Mouse (Mus musculus) liver, embryonic 13.5 days (tissue): Measurements from ENCODE around the gene Eif3k. TPM values are rescaled to one million over a fixed set of nuclear protein-coding genes. Genes with fewer than 3 reads are reported as not detected.

Experiments
- ATAC-seq: fragments of 200-750 bp; cut with Nextera tagmentation; 2 replicates; pipeline ENCODE4 v1.8.0; 2017; ENCODE audit warnings: low read depth, mild to moderate bottlenecking, moderate number of reproducible peaks, moderate library complexity
- DNase-seq: peaks from one replicate; pipeline ENCODE4 v3.0.0; 2022
- H3K27ac ChIP-seq: fragments of 300-500 bp; sonication (generic); 2 replicates; pipeline ENCODE4 v1.5.1; 2015; ENCODE audit warnings: moderate library complexity, mild to moderate bottlenecking, inconsistent platforms
- H3K27me3 ChIP-seq: fragments of 300-500 bp; sonication (generic); 2 replicates; pipeline ENCODE4 v1.6.1; 2015; ENCODE audit warnings: mild to moderate bottlenecking, inconsistent platforms
- H3K36me3 ChIP-seq: fragments of 300-500 bp; sonication (generic); 2 replicates; pipeline ENCODE4 v1.6.1; 2015; ENCODE audit warnings: mild to moderate bottlenecking, inconsistent platforms
- H3K4me1 ChIP-seq: fragments of 300-500 bp; sonication (generic); replicated peaks from 2 replicates; pipeline ENCODE4 v1.6.1; 2015; ENCODE audit warnings: inconsistent platforms
- H3K4me2 ChIP-seq: fragments of 300-500 bp; sonication (generic); 2 replicates; pipeline ENCODE4 v1.6.1; 2015; ENCODE audit warnings: inconsistent platforms, mild to moderate bottlenecking, moderate library complexity
- H3K4me3 ChIP-seq: fragments of 300-500 bp; sonication (generic); replicated peaks from 2 replicates; pipeline ENCODE4 v1.5.1; 2015; ENCODE audit warnings: mild to moderate bottlenecking, inconsistent platforms
- H3K9ac ChIP-seq: fragments of 300-500 bp; sonication (generic); 2 replicates; pipeline ENCODE4 v1.6.1; 2015; ENCODE audit warnings: mild to moderate bottlenecking, inconsistent platforms
- H3K9me3 ChIP-seq: fragments of 300-500 bp; sonication (generic); replicated peaks from 2 replicates; pipeline ENCODE4 v1.6.1; 2016; ENCODE audit warnings: inconsistent platforms
- WGBS: fragments of 180-500 bp; shearing (Covaris S2); methylation state at CpG from one replicate; pipeline ENCODE4 v1.1.7; 2015; ENCODE audit not compliant: insufficient replicate concordance; 5-methylcytosine and 5-hydroxymethylcytosine counted together
- polyA plus RNA-seq: library from polyadenylated mRNA; unstranded; fragments of >200 nt; fragmentation: Nextera tagmentation; extraction: Ambion mirVana; gene quantifications from 2 replicates; pipeline ENCODE4 v1.2.1, GENCODE M21; 2015

Eif3k gene
- polyA plus RNA-seq, 1 experiment from 2014 or later: 308 TPM

DNA sequence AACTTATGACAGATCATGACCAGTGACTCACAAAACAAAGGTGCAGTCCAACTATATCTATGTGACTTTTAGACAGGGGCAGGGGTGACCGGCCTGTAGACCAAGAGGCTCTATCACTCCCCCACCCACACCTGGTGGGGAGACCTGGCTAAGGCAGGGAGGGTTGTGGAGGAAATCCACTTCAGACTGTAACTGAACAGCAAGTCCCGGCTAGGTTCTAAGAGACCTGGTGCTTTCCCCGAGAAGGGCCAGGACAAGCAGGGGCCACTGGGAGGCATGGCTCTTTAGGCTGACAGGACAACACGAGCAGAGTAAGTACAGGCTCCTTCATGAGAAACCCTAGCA lies 50.0 kb downstream of the Eif3k start:
- Histone ChIP-seq H3K36me3 (peaks cover 29% of the 10 kb centered on the region), H3K9me3 (no peaks in the 10 kb centered on the region), H3K27me3 (no peaks in the 10 kb centered on the region), H3K27ac (no peak overlapping the region), H3K4me1 (peaks cover 85% of the 10 kb centered on the region), H3K9ac (no peak overlapping the region), H3K4me2 (no peak overlapping the region), H3K4me3 (no peak overlapping the region)
- DNase-seq (no peak), ATAC-seq (no peak)
- WGBS: 75% methylated on average over 4 of the region's 4 CpGs

DNA sequence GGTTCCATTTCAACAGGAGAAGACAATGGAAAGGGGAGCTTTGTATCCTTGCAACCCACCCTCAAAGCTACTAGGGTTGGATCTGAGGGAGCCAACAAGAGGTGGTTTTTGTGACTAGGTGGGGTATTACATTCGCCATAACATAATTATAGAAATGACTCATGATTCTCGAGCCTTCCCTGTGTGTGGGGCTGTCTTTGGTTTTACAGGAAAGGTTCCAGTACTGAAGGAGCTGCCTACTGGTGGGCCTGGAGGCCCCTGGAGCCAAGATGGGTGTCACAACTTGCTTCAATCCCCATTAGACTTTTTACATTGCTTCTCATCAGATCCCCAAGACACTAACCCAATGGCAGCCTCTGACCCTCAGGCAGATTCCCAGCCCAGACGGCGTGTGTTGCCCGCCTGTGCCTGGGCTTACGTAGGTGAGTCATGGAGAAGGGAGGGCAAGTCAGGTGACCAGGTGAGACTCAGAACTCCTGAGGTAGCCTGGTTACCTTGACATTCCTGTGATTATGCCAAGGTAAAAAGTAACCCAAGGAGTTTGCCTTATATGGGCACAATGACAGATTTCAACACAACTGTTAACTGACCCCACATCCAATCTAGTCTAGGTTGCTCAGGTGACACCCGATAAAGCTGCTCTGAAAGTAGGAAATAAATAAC lies 50.5 kb downstream of the Eif3k start:
- Histone ChIP-seq H3K9me3 (no peaks in the 10 kb centered on the region), H3K27ac (peak overlapping the region; percentile 47; the same call in 1 of the 2 replicates), H3K36me3 (peaks cover 27% of the 10 kb centered on the region), H3K9ac (no peak overlapping the region), H3K27me3 (no peaks in the 10 kb centered on the region), H3K4me2 (no peak overlapping the region), H3K4me1 (peaks cover 85% of the 10 kb centered on the region), H3K4me3 (no peak overlapping the region)
- DNase-seq (no peak), ATAC-seq (no peak)
- 86% methylated on average over 7 of the region's 7 CpGs for WGBS

DNA sequence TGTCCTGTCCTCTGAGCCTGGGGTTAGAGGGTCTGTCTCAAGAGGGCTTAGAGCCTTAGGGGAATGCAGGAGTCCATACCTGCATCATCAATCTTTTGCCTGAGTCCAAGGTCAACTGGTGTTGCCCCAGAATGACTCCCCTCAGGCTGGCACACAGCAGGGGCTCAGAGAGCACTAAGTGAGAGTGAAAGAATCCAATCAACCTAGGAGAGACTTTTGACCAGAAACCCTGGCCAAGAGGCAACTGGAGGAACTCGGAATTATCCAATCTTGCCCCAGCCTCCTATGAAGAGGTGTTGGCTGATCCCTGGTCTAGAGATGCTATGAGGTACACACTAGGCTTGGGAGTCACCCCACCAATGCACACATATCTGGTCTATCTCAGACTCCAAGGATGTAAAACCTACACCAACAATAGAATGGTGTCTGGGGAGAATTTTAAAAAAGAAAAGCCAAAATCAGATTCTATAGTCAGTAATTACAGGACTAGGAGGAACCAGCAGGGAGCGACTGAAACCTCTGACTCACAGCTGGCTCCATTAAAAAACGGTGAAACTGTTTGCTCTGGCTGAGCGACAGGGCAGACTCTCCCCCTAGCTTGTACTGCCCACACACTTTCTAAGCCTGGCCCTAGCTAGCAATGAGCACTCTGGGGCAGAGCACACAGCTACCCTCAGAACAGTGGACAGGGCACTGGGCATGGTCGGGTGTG lies 51.2 kb downstream of the Eif3k start:
- H3K4me1 ChIP-seq: peaks cover 85% of the 10 kb centered on the region

DNA sequence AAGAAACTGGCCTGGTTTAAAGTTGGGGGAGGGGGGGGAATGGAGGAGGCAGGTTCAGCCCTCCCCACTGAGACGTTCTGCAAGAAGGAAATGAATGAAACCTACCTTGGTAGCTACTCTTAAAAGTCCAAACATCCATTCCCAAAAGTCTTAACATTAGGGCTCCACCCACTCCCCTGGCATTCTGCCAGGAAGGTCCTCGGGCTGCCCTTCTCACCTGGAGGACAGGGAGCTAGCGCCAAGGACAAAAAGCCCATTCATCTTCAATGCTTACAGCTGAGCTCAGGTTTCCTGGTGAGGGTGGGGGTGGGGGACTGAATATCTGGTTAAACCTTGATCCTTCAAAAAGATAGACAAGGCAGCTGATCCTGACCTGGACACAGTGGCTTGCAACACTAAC lies 52.3 kb downstream of the Eif3k start:
- no peak overlapping the region for H3K9ac ChIP-seq
- peaks cover 90% of the 10 kb centered on the region for H3K4me1 ChIP-seq
- no peaks in the 10 kb centered on the region for H3K27me3 ChIP-seq
- 74% methylated on average over 3 of the region's 3 CpGs for WGBS
- H3K4me3 ChIP-seq: no peak overlapping the region
- H3K4me2 ChIP-seq: no peak overlapping the region
- ATAC-seq (no peak), DNase-seq (no peak)
- H3K36me3 ChIP-seq: peaks cover 30% of the 10 kb centered on the region
- H3K27ac ChIP-seq: no peak overlapping the region; the same call in 1 of the 2 replicates
- no peaks in the 10 kb centered on the region for H3K9me3 ChIP-seq

More for the DNA sequence above, 51.2 kb downstream of the Eif3k start:
- Histone ChIP-seq H3K9me3 (no peaks in the 10 kb centered on the region), H3K4me3 (no peak overlapping the region), H3K27me3 (no peaks in the 10 kb centered on the region), H3K27ac (0 out of 2 replicates have a peak overlapping the region, but pooled peaks have one; percentile 47), H3K36me3 (peaks cover 25% of the 10 kb centered on the region), H3K9ac (no peak overlapping the region), H3K4me2 (no peak overlapping the region)
- ATAC-seq (0 out of 2 replicates have a peak, but pooled peaks have one; percentile 33), DNase-seq (no peak)
- 69% methylated on average over 5 of the region's 5 CpGs for WGBS

DNA sequence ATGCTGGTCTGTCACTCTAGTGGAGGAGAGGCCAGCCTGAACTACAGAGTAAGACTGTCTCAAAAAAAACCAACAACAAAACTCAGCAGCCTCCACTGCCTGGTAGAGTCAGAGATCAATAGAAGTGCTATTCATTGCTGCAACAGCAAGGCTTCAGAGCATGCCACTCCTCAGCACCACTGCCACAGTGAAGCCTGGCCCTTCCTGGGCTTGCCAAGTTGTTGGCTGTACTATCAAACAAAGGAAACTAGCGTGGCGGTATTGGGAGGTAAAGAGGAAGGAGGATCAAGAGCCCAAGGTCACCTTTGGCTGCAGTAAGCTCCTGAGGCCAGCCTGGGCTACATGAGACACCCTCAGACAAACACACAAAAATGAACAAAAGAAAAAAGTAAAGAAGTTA lies 55.5 kb downstream of the Eif3k start:
- H3K4me1 ChIP-seq: peaks cover 93% of the 10 kb centered on the region
- H3K9ac ChIP-seq: no peak overlapping the region
- peaks cover 40% of the 10 kb centered on the region for H3K36me3 ChIP-seq
- H3K27me3 ChIP-seq: no peaks in the 10 kb centered on the region
- ATAC-seq: no peak
- H3K9me3 ChIP-seq: no peaks in the 10 kb centered on the region
- H3K27ac ChIP-seq: peak overlapping the region; percentile 53
- DNase-seq: no peak
- no peak overlapping the region for H3K4me3 ChIP-seq
- WGBS: 55% methylated on average over 2 of the region's 2 CpGs
- H3K4me2 ChIP-seq: no peak overlapping the region

DNA sequence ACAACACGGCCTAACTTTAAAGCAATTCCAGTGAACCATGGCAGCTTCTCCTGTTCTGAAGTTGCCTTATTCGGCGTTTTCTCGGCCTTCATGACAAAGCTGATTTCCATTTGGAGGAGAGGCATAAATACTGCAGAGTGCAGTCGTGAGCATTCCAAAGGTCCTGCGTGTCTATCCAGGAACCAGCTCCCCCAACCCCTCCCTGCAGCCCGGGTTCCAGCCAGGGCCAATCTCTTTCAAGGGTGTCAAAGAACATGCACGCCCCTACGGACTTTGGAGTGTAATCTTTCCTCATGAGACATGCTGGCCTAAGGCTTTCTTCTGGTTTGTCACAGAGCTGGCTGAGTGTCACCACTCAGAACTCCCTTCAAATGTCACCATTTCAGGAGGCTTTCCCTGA lies 56.3 kb downstream of the Eif3k start:
- ATAC-seq (peak; percentile 47), DNase-seq (no peak)
- H3K4me3 ChIP-seq: no peak overlapping the region
- H3K9ac ChIP-seq: 0 out of 2 replicates have a peak overlapping the region, but pooled peaks have one; percentile 7
- peaks cover 93% of the 10 kb centered on the region for H3K4me1 ChIP-seq
- 55% methylated on average over 9 of the region's 9 CpGs for WGBS
- H3K27me3 ChIP-seq: no peaks in the 10 kb centered on the region
- H3K4me2 ChIP-seq: peak overlapping the region; percentile 23
- peak overlapping the region; percentile 71 for H3K27ac ChIP-seq
- H3K9me3 ChIP-seq: no peaks in the 10 kb centered on the region
- H3K36me3 ChIP-seq: peaks cover 43% of the 10 kb centered on the region

DNA sequence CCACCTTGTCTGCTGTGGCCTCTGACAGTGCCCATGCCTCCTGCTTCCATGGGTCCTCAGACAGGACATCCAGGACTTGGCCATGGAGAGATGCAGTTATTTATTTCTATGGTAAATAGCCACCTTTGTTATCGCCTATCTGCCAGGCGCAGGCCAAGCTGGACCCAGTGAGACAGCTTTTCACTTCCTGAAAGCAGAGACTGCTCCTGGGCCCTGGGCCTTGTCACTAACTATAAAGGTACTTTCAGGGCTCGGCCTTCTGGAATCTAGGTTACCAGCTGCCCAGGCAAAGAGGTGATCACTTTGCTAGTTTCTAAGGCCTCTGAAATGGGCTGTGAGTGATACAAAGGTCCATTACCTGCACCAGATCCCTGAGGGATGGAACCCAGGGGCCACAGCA lies 56.9 kb downstream of the Eif3k start:
- peak overlapping the region; percentile 23 for H3K4me2 ChIP-seq
- no peak for DNase-seq
- peaks cover 39% of the 10 kb centered on the region for H3K36me3 ChIP-seq
- peaks cover 93% of the 10 kb centered on the region for H3K4me1 ChIP-seq
- no peaks in the 10 kb centered on the region for H3K9me3 ChIP-seq
- H3K9ac ChIP-seq: peak overlapping the region; percentile 7; the same call in 1 of the 2 replicates
- H3K27me3 ChIP-seq: no peaks in the 10 kb centered on the region
- no peak for ATAC-seq
- peak overlapping the region; percentile 71 for H3K27ac ChIP-seq
- 51% methylated on average over 3 of the region's 3 CpGs for WGBS
- no peak overlapping the region for H3K4me3 ChIP-seq

DNA sequence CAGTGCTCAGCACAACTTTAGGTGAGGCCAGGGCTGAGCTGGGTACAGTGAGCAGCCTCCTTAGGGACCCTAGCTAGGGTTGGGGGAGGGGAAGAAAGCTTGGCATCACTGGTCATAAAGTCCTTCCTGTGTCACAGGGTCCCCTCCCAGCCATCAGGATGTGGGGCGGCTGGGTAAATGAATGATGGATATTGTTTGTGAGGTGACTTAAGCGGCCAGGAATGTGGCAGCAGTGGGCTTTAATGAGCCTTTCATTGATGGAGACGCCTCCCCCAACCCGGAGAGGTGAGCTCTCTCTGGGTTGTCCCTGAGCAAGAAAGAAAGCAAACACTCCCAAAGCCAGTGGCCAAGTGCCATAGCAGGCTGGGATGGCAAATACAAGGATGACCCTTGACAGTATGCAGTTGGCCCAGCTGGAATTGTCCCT lies 57.8 kb downstream of the Eif3k start:
- Histone ChIP-seq H3K27me3 (no peaks in the 10 kb centered on the region), H3K4me2 (no peak overlapping the region), H3K4me3 (no peak overlapping the region), H3K36me3 (peaks cover 41% of the 10 kb centered on the region), H3K27ac (peak overlapping the region; percentile 71), H3K4me1 (peaks cover 93% of the 10 kb centered on the region), H3K9ac (peak overlapping the region; percentile 33; the same call in 1 of the 2 replicates), H3K9me3 (no peaks in the 10 kb centered on the region)
- ATAC-seq (no peak), DNase-seq (no peak)
- 49% methylated on average over 4 of the region's 4 CpGs for WGBS

DNA sequence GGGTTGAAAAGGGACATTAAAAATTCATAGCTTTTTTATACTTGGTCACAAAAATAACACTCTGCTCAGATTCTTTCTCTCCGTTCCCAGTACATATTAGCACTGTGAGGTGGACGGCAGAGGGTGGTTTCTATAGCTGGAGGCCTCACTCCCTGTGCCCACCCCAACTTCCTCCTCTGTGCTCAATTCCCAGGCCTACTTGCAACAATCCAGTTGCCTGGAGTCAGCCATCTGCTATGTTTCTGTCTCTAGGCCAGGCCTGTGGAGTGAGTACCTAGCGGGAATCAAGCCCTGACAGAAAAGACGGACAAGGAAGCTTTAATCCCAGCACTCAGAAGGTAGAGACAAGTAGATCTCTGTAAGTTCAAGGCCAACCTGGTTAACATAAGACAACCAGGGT lies 59.1 kb downstream of the Eif3k start:
- Histone ChIP-seq H3K9ac (no peak overlapping the region), H3K4me3 (no peak overlapping the region), H3K4me1 (peaks cover 98% of the 10 kb centered on the region), H3K9me3 (no peaks in the 10 kb centered on the region), H3K4me2 (no peak overlapping the region), H3K27ac (no peak overlapping the region), H3K36me3 (peaks cover 51% of the 10 kb centered on the region), H3K27me3 (no peaks in the 10 kb centered on the region)
- ATAC-seq (no peak), DNase-seq (no peak)
- WGBS: 84% methylated on average over 4 of the region's 4 CpGs

DNA sequence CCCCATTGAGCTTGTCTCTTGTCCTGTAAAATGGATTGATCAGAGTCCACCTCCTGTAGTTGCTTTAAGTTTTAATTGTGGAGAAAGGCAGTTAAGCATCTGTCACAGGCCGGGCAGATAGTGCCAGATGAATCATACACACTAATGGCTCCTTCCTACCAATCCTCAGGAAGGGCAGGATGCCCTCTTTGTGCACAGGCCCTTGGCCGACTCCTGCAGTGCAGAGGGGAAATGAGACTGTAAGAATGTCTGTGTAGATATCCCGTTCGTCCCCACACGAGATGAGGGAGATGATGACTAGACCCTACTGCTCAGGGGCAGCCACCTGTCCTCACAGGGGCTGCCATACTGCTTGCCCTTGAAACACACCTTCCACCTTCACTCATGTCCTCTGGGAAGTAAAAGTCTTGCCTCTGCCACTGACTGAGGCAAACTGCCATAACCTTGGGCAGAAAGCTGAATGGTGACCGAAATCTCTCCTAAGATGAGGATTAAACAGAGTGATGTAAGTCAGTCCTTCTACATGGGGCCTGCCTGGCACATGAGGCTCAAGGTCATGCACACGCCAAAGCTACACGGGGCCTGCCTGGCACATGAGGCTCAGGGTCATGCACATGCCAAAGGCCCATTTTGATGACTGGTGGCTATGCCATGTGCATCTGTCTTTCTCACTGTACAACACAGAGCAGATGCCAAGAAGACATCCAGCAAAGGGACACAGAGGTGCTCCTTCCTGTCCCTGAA lies 59.8 kb downstream of the Eif3k start:
- Histone ChIP-seq H3K9me3 (no peaks in the 10 kb centered on the region), H3K4me1 (peaks cover 100% of the 10 kb centered on the region), H3K27me3 (no peaks in the 10 kb centered on the region), H3K36me3 (peaks cover 59% of the 10 kb centered on the region), H3K27ac (no peak overlapping the region; the same call in 1 of the 2 replicates), H3K4me3 (no peak overlapping the region), H3K4me2 (no peak overlapping the region), H3K9ac (peak overlapping the region; percentile 8; the same call in 1 of the 2 replicates)
- DNase-seq (no peak), ATAC-seq (no peak)
- 72% methylated on average over 8 of the region's 8 CpGs for WGBS
